Mouse (Mus musculus) kidney, postnatal 0 days (tissue): ENCODE results near the gene Plce1. TPM values are rescaled to one million over a fixed set of nuclear protein-coding genes. Genes with fewer than 3 reads are reported as not detected.

ENCODE experiments used
- ATAC-seq: fragments of 200-750 bp; cut with Nextera tagmentation; replicated peaks from 2 replicates; pipeline ENCODE4 v1.8.0; 2017; ENCODE audit warnings: low read depth, moderate number of reproducible peaks, moderate TSS enrichment, moderate library complexity; ENCODE audit not compliant: low FRiP score
- DNase-seq: peaks from one replicate; pipeline ENCODE4 v3.0.0-alpha.2; 2016; ENCODE audit warnings: low spot score
- H3K27ac ChIP-seq: fragments of 300-500 bp; sonication (generic); 2 replicates; pipeline ENCODE4 v1.5.1; 2014; ENCODE audit warnings: mild to moderate bottlenecking
- H3K27me3 ChIP-seq: fragments of 300-500 bp; sonication (generic); 2 replicates; pipeline ENCODE4 v1.6.1; 2014; ENCODE audit warnings: low read length, mixed read lengths; ENCODE audit not compliant: insufficient read depth
- H3K36me3 ChIP-seq: fragments of 300-500 bp; sonication (generic); 2 replicates; pipeline ENCODE4 v1.6.1; 2014; ENCODE audit warnings: low read length, mixed read lengths; ENCODE audit not compliant: insufficient read depth
- H3K4me1 ChIP-seq: fragments of 300-500 bp; sonication (generic); replicated peaks from 2 replicates; pipeline ENCODE4 v1.6.1; 2014; ENCODE audit warnings: antibody characterized with exemption, low read length, mixed read lengths; ENCODE audit not compliant: insufficient read depth
- H3K4me2 ChIP-seq: fragments of 300-500 bp; sonication (generic); 2 replicates; pipeline ENCODE4 v1.6.1; 2014; ENCODE audit warnings: mild to moderate bottlenecking, low read length, moderate library complexity, mixed read lengths
- H3K4me3 ChIP-seq: fragments of 300-500 bp; sonication (generic); replicated peaks from 2 replicates; pipeline ENCODE4 v1.5.1; 2014; ENCODE audit warnings: low read depth, low read length
- H3K9ac ChIP-seq: fragments of 300-500 bp; sonication (generic); 2 replicates; pipeline ENCODE4 v1.6.1; 2014; ENCODE audit warnings: low read depth, low read length
- H3K9me3 ChIP-seq: fragments of 300-500 bp; sonication (generic); replicated peaks from 2 replicates; pipeline ENCODE4 v1.6.1; 2016; ENCODE audit warnings: low read length, inconsistent platforms, mixed read lengths
- CTCF ChIP-seq: IDR thresholded peaks from 2 replicates; pipeline ENCODE4 v1.5.1; 2016; ENCODE audit warnings: antibody characterized with exemption, low read depth, mild to moderate bottlenecking, moderate library complexity
- WGBS: fragments of 180-500 bp; shearing (Covaris S2); extraction: QIAGEN DNeasy Blood & Tissue Kit; methylation state at CpG from one replicate; pipeline ENCODE4 v1.1.7; 2014; 5-methylcytosine and 5-hydroxymethylcytosine counted together
- polyA plus RNA-seq: library from polyadenylated mRNA; unstranded; fragments of >200 nt; fragmentation: Nextera tagmentation; extraction: Ambion mirVana; gene quantifications from 2 replicates; pipeline ENCODE4 v1.2.1, GENCODE M21; 2015

Plce1 gene
- polyA plus RNA-seq, 1 experiment from 2014 or later = 3.9 TPM

- H3K27me3 ChIP-seq = no peaks in the 10 kb centered on the region
- H3K9ac ChIP-seq = no peak overlapping the region
- 85% methylated on average over 8 of the region's 8 CpGs for WGBS
- no peak overlapping the region for H3K4me3 ChIP-seq
- H3K36me3 ChIP-seq = no peaks in the 10 kb centered on the region
- no peak for ATAC-seq
- H3K4me2 ChIP-seq = no peak overlapping the region
- no peak for DNase-seq
- H3K4me1 ChIP-seq = 0 out of 2 replicates have a peak, but pooled peaks cover 5% of the 10 kb centered on the region
- H3K9me3 ChIP-seq = no peaks in the 10 kb centered on the region
- no peak for TF ChIP-seq CTCF
- no peak overlapping the region for H3K27ac ChIP-seq
Observed at GRCm38 (mm10) chr19:38589941-38590340, 109.0 kb downstream of the Plce1 start.

DNA sequence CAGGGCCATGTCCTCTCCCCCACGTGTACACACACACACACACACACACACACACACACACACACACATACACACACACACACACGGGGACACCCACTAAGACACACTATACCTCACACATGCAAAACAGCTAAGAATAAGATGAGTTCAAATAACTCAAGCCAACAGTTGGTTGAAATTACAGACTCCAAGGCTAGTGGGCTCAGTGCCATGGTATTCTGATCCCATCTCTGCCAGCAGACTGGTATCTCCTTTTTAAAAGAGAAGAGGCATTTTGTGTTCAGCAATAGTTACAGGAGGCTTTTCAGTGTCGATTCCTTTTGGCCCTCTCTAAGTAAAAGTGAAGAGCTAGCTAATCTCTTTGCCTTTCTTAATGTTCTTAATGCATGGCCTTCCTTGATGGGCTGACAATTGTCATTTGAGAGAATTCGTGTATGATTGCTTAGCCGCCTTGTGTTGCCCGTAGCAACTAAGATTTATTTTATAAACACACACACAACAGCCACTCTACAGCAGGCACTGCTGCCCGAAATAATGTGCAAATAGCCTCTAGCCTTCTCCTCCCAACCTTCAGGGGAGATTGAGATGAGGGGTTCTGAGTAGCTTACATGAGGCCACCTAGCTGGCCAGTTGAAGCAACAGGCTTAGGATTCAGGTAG lies 111.8 kb downstream of the Plce1 start:
- DNase-seq (no peak), ATAC-seq (no peak)
- Histone ChIP-seq H3K4me1 (0 out of 2 replicates have a peak, but pooled peaks cover 3% of the 10 kb centered on the region), H3K27me3 (no peaks in the 10 kb centered on the region), H3K27ac (peak overlapping the region; percentile 47; the same call in 1 of the 2 replicates), H3K4me2 (no peak overlapping the region), H3K36me3 (no peaks in the 10 kb centered on the region), H3K9ac (no peak overlapping the region), H3K9me3 (no peaks in the 10 kb centered on the region), H3K4me3 (no peak overlapping the region)
- 82% methylated on average over 7 of the region's 7 CpGs for WGBS
- TF ChIP-seq CTCF = no peak

DNA sequence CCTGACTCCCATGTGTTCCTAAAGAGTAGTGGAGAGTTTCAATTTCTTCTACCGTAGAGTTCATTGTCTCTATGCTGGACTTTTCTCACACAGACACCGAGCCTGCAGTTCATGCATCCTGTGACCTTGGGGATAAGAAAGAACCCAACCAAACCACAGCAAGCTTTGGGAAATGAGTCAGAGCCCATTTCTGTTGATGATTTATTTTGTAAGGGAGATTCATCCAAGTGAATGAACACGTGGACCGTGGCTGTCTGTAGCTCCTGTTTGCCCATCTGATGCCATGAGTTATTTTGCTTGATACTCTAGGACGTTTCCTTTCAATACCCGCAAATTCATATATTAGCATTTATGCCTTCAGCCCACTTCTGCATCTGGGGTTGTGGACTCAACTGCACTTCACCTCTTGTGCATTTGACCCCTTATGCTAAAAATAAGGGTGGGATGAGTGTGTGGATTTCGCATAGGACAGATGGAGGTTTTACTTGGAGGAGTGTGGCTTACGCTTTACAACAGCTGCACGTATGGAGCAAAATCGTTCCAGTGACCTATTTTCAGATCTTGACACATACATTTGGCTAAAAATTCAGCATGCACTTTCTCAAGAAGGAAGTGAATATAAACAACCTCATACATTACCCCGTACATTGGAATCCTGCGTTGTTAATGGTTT lies 112.5 kb downstream of the Plce1 start:
- Histone ChIP-seq H3K27ac (peak overlapping the region; percentile 47; the same call in 1 of the 2 replicates), H3K9me3 (no peaks in the 10 kb centered on the region), H3K36me3 (no peaks in the 10 kb centered on the region), H3K27me3 (no peaks in the 10 kb centered on the region), H3K4me2 (no peak overlapping the region), H3K4me3 (no peak overlapping the region), H3K9ac (no peak overlapping the region), H3K4me1 (0 out of 2 replicates have a peak, but pooled peaks cover 2% of the 10 kb centered on the region)
- WGBS = 70% methylated on average over 12 of the region's 12 CpGs
- DNase-seq = no peak
- ATAC-seq = no peak
- no peak for TF ChIP-seq CTCF

- Histone ChIP-seq H3K4me2 (no peak overlapping the region), H3K4me1 (no peaks in the 10 kb centered on the region), H3K9ac (no peak overlapping the region), H3K36me3 (no peaks in the 10 kb centered on the region), H3K9me3 (no peaks in the 10 kb centered on the region), H3K27ac (no peak overlapping the region), H3K4me3 (no peak overlapping the region), H3K27me3 (no peaks in the 10 kb centered on the region)
- TF ChIP-seq CTCF = no peak
- ATAC-seq = no peak
- WGBS = 88% methylated on average over 4 of the region's 4 CpGs
- DNase-seq = no peak
Observed at GRCm38 (mm10) chr19:38596096-38596495, 115.2 kb downstream of the Plce1 start.

- H3K9ac ChIP-seq = no peak overlapping the region
- H3K9me3 ChIP-seq = no peaks in the 10 kb centered on the region
- no peak for TF ChIP-seq CTCF
- no peak overlapping the region for H3K4me3 ChIP-seq
- no peaks in the 10 kb centered on the region for H3K36me3 ChIP-seq
- H3K27ac ChIP-seq = no peak overlapping the region
- no peak for DNase-seq
- H3K27me3 ChIP-seq = no peaks in the 10 kb centered on the region
- H3K4me1 ChIP-seq = no peaks in the 10 kb centered on the region
- 85% methylated on average over 2 of the region's 2 CpGs for WGBS
- no peak for ATAC-seq
- H3K4me2 ChIP-seq = no peak overlapping the region
Observed at GRCm38 (mm10) chr19:38597392-38597791, 116.5 kb downstream of the Plce1 start.

- WGBS = 79% methylated on average over 3 of the region's 3 CpGs
- Histone ChIP-seq H3K27ac (no peak overlapping the region), H3K27me3 (no peaks in the 10 kb centered on the region), H3K4me3 (no peak overlapping the region), H3K4me1 (no peaks in the 10 kb centered on the region), H3K9ac (no peak overlapping the region), H3K9me3 (no peaks in the 10 kb centered on the region), H3K4me2 (no peak overlapping the region), H3K36me3 (no peaks in the 10 kb centered on the region)
- DNase-seq (no peak), ATAC-seq (no peak)
- no peak for TF ChIP-seq CTCF
Observed at GRCm38 (mm10) chr19:38599001-38599400, 118.1 kb downstream of the Plce1 start.
